ENCODE assay signal across 8 mouse cellular contexts in the genomic region with DNA sequence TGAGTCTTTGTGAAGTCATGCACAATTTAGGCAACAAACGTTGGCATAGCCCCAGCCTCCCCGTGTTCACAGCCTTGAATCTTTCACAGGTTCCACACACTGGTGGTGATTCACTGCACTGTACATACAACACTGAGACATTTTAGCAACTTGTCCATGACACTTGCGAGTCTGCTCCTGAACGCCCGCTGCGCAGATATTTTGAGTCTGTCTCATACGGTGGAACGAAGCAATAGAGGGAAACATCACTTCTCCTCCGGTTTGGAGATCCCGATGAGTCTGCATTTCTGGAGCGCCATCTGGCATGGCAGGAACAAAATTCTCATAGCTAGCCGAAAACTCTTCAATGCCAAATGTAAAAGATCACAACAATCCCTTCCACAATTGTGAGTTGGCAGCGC. TPM values are rescaled to one million over a fixed set of nuclear protein-coding genes. Genes with fewer than 3 reads are reported as not detected.
DNase-seq lines count a peak whose midpoint lies in the region; ATAC-seq and TF ChIP-seq lines count a peak whose summit lies in the region.

No protein-coding gene starts in this region.

- H3K27me3 ChIP-seq in lung, embryonic 14.5 days (ENCODE audit: insufficient read depth, low read length), result no peaks in the 10 kb centered on the region

- H3K4me2 ChIP-seq in lung, embryonic 14.5 days, result no peak overlapping the region

- intact Hi-C loops in heart, postnatal 25 days (cut with DNase I), result no loop called here

- ATAC-seq in cerebellum, adult (ENCODE audit: insufficient number of reproducible peaks, low FRiP score, low TSS enrichment), result peak; percentile 49; the same call in 1 of the 2 replicates
- no peak for ATAC-seq in lung, embryonic 14.5 days (ENCODE audit: insufficient read depth)
- ATAC-seq in inflammation-experienced regulatory T-cells, adult 6 months, result no peak

- no peaks in the 10 kb centered on the region for H3K36me3 ChIP-seq in lung, embryonic 14.5 days (ENCODE audit: insufficient read depth)

- WGBS in lung, embryonic 14.5 days, result 72% methylated on average over 13 of the region's 13 CpGs

- H3K4me1 ChIP-seq in lung, embryonic 14.5 days (ENCODE audit: insufficient read depth), result peaks cover 6% of the 10 kb centered on the region

- DNase-seq in cerebellum, postnatal 4 days (ENCODE audit: low spot score in 2 of 2), result no peak
- DNase-seq in cerebellum, adult 8-10 months, result peak; percentile 60
- peak; percentile 10 for DNase-seq in heart, postnatal 25 days (ENCODE audit: low spot score)
- peak; percentile 16 for DNase-seq in lung, embryonic 14.5 days
- no peak for DNase-seq in kidney, adult 9 months
- DNase-seq in T-cell, adult 2 months (ENCODE audit: low spot score), result no peak

- H3K27ac ChIP-seq in lung, embryonic 14.5 days (ENCODE audit: low read depth), result no peak overlapping the region

- no peak overlapping the region for H3K9ac ChIP-seq in lung, embryonic 14.5 days

- H3K9me3 ChIP-seq in lung, embryonic 14.5 days (ENCODE audit: low read depth, low read length), result no peaks in the 10 kb centered on the region

- H3K4me3 ChIP-seq in lung, embryonic 14.5 days (ENCODE audit: low read depth, low read length), result no peak overlapping the region

- TF ChIP-seq CTCF in lung, embryonic 14.5 days (IDR thresholded peaks at IDR 0.05; ENCODE audit: low read depth), result no peak

RNA-seq across cellular contexts. Expression of a gene that starts 57.7 kb away (rescaled TPM):
- 10 to 100 TPM; 33.1 to 33.3 TPM for total RNA-seq in heart, postnatal 25 days (2021)
- polyA plus RNA-seq in lung, embryonic 14.5 days (2014; fragmentation: Nextera tagmentation; extraction: Ambion mirVana), result 47.6 and 48.3 TPM in 2 replicates
- polyA plus RNA-seq in inflammation-experienced regulatory T-cells, adult 6 months (2017; shearing (Covaris generic)), result 100 to 1,000 TPM in 1 of 3 experiments, 10 to 100 TPM in 2; 63.0 to 158 (median 70.6) TPM

Comparison
In these comparisons a context has a peak if more than half of its experiments do, and no peak if none do; other contexts are left out.
1. DNase-seq: peak in cerebellum, adult 8-10 months (single experiment), heart, postnatal 25 days (single experiment) and lung, embryonic 14.5 days (single experiment); none in cerebellum, postnatal 4 days (0 of 2), kidney, adult 9 months (single experiment) and T-cell, adult 2 months (single experiment).